Mouse (Mus musculus) kidney, adult 10 weeks (tissue): ENCODE data around the gene Adam10. TPM values are rescaled to one million over a fixed set of nuclear protein-coding genes. Genes with fewer than 3 reads are reported as not detected.

Experiments
- polyA plus RNA-seq: library from polyadenylated mRNA; stranded (reverse); fragments of 350-450 nt; fragmentation: Illumina TruSeq; extraction: RNeasy Lipid Tissue Mini Kit (QIAGEN cat#74804); gene quantifications from one replicate; pipeline ENCODE4 v1.2.3, GENCODE M21; 2014; ENCODE audit warnings: low read depth, low replicate concordance

The Adam10 gene
- 136 TPM for polyA plus RNA-seq

DNA sequence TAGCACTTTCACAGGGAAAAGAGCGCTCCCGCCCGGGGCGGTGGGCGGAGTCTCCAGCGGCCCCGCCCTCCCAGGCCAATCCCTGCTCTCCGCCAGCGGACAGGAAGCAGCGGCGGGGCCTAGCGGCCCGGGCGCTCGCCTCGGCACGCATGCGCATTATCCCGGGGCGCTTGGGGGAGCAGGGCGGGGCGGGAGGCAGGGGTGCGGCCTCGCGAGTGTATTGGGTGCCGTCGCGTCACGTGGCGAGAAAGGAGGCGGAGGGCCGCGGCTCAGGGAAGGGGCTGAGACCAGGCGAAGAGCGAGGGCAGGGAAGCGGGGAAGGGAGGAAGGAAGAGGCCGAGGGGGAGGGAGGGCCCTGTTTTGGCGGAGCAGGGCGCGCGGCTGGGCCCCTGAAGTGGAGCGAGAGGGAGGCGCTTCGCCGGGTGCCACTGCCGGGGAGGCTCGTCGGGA is at the start of gene Adam10:
Adam10 (plus strand) TSS at position 316 of the 450 bp plus-strand sequence.

DNA sequence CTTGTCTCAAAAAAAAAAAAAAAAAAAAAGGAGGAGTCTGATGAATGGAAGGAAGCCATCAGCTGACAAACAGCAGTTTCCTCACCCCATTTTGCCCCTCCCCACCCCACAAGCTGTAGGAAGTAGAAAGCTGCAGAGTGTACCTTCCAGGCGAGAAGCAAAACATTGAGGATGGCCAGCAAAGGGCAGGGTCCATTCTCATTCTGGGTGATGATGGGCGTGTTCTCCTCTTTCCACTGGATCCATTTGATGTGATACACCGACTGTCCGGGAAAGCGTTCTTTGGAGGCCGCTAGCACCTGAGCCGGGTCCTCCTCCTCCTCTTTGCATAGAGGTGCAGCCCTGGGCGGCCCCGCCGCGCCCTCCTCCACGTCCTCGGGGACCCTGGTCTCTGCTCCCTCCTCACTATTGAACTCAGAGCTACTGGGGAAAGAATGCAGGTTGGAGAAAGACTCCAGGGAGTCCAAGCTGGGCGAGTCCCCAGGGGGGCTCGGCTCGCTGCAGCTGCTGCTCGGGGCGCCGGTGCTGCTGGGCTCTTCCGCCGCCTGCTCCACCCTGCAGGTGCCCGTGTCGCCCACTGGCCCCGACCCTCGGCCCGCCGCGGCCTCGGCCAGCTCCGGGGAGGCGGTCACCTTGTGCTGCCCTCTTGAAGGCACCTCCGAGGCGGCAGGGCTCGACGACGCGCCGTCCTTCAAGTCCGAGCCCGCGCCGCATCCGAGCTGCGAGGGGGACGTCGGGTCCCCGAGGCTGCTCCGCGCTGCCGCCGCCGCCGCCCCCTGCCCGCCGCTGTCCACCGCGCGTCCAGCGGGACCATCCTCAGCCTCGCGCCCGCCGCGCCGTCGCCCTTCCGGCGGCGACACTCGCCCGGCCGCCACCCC is 22.4 kb upstream of the Adam10 start, which contains the start of gene Gm10642:
Gm10642 (plus strand) TSS at position 122 of the 878 bp plus-strand sequence.

DNA sequence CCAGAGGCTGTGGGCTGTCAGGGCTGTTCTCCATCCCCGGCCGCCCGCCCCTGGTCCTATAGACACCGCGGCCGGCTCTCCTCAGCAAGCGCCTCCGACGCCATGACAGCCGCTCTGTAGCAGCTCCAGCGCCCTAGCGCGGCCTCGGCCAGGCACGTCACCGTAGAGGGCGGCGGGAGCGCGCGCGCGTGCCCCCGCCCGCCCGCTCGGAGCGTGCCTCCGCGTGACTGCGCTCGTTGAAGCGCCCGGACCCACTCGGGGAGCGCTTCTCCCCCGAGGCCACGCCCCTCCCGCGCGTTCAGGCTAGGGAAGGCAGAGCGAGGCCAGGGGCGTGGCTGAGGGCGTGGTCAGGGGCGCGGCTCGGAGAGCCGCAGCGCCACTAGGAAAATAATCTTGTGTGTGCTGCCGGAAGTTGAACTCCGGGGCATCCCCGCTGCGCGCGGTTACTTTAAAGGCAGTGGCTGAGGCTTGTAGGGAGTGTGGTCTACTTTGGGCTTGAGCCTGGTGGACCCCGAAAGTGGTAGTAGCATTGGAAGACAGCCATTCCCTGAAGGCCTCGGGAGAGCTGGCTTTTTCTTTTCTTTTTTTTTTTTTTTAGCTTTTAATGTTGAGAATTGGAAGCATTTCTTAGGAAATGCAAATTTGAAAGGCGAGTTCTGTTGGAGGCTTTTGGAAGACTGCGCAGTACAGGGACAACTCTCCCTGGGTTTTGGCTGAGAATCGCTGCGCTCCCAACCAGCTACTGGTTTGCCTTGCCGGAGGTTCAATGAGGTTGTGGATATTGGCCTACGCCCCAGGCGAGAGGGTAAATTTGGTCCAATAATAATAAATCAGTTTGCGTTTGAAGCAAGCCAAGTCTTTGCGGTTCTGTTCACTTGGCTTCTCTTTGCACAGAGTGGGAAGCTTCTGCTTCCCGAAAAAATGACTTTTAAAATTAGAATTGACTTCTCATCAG is 21.5 kb upstream of the Adam10 start, which contains the start of gene Mindy2:
Mindy2 (minus strand) TSS at position 162 of the 955 bp plus-strand sequence.

Other genes with a start within 250 kb of the Adam10 start
- gene Rnf111, start 175.3 kb upstream of the Adam10 start, polyA plus RNA-seq: 36.5 TPM
- gene Sltm, start 136.2 kb upstream of the Adam10 start, polyA plus RNA-seq: 54.5 TPM
- not detected for gene Gm10642, start 22.7 kb upstream of the Adam10 start, polyA plus RNA-seq
- gene Mindy2, start 21.8 kb upstream of the Adam10 start, polyA plus RNA-seq: 74.7 TPM